Mouse (Mus musculus): Measurements from ENCODE around the gene Hoxd1. TPM values are rescaled to one million over a fixed set of nuclear protein-coding genes. Genes with fewer than 3 reads are reported as not detected.

Hoxd1 gene
- polyA plus RNA-seq, 1 experiment from 2014 or later, result 9.0 TPM

- peak overlapping the region; percentile 86 for H3K9ac ChIP-seq
- peak overlapping the region; percentile 68 for H3K4me2 ChIP-seq
- H3K9me3 ChIP-seq, result no peaks in the 10 kb centered on the region
- H3K36me3 ChIP-seq, result peaks cover 24% of the 10 kb centered on the region
- no peaks in the 10 kb centered on the region for H3K27me3 ChIP-seq
- peak overlapping the region; percentile 99 for H3K27ac ChIP-seq (replicated peaks)
- H3K4me1 ChIP-seq (replicated peaks), result peaks cover 98% of the 10 kb centered on the region
- WGBS, result 2% methylated on average over 13 of the region's 13 CpGs
- peak overlapping the region; percentile 38 for H3K4me3 ChIP-seq
- ATAC-seq (ENCODE audit: low read depth), result peak; percentile 73
Observed at GRCm38 (mm10) chr2:74734451-74734850, 28.3 kb upstream of the Hoxd1 start.

- H3K4me3 ChIP-seq, result peak overlapping the region; percentile 38
- H3K36me3 ChIP-seq, result peaks cover 20% of the 10 kb centered on the region
- H3K9me3 ChIP-seq, result no peaks in the 10 kb centered on the region
- H3K27ac ChIP-seq (replicated peaks), result peak overlapping the region; percentile 99
- WGBS, result 4% methylated on average over 27 of the region's 27 CpGs
- peaks cover 100% of the 10 kb centered on the region for H3K4me1 ChIP-seq (replicated peaks)
- no peak for ATAC-seq (ENCODE audit: low read depth)
- peak overlapping the region; percentile 68 for H3K4me2 ChIP-seq
- H3K9ac ChIP-seq, result peak overlapping the region; percentile 86
- no peaks in the 10 kb centered on the region for H3K27me3 ChIP-seq
Observed at GRCm38 (mm10) chr2:74734996-74735811, 27.6 kb upstream of the Hoxd1 start.

- Histone ChIP-seq H3K4me1 (replicated peaks) (peaks cover 100% of the 10 kb centered on the region), H3K4me3 (peak overlapping the region; percentile 38), H3K4me2 (peak overlapping the region; percentile 68), H3K27ac (replicated peaks) (peak overlapping the region; percentile 99), H3K9me3 (no peaks in the 10 kb centered on the region), H3K36me3 (peaks cover 11% of the 10 kb centered on the region), H3K27me3 (no peaks in the 10 kb centered on the region), H3K9ac (peak overlapping the region; percentile 86)
- under 1% methylated on average over 42 of the region's 42 CpGs for WGBS
- no peak for ATAC-seq (ENCODE audit: low read depth)
Observed at GRCm38 (mm10) chr2:74735851-74736687, 26.7 kb upstream of the Hoxd1 start.

GRCm38 (mm10) chr2:74736688-74737577, 25.8 kb upstream of the Hoxd1 start:
- Histone ChIP-seq H3K9me3 (no peaks in the 10 kb centered on the region), H3K27ac (replicated peaks) (peak overlapping the region; percentile 99), H3K36me3 (peaks cover 7% of the 10 kb centered on the region), H3K4me3 (peak overlapping the region; percentile 38), H3K27me3 (no peaks in the 10 kb centered on the region), H3K9ac (peak overlapping the region; percentile 86), H3K4me2 (peak overlapping the region; percentile 68), H3K4me1 (replicated peaks) (peaks cover 99% of the 10 kb centered on the region)
- 4% methylated on average over 15 of the region's 15 CpGs for WGBS
- no peak for ATAC-seq (ENCODE audit: low read depth)

- no peak for ATAC-seq (ENCODE audit: low read depth)
- Histone ChIP-seq H3K36me3 (peaks cover 7% of the 10 kb centered on the region), H3K9me3 (no peaks in the 10 kb centered on the region), H3K27ac (replicated peaks) (peak overlapping the region; percentile 99), H3K27me3 (no peaks in the 10 kb centered on the region), H3K4me3 (peak overlapping the region; percentile 38), H3K9ac (peak overlapping the region; percentile 86), H3K4me1 (replicated peaks) (peaks cover 93% of the 10 kb centered on the region), H3K4me2 (peak overlapping the region; percentile 68)
- WGBS, result 13% methylated on average over 7 of the region's 7 CpGs
Observed at GRCm38 (mm10) chr2:74737578-74738070, 25.2 kb upstream of the Hoxd1 start.

DNA sequence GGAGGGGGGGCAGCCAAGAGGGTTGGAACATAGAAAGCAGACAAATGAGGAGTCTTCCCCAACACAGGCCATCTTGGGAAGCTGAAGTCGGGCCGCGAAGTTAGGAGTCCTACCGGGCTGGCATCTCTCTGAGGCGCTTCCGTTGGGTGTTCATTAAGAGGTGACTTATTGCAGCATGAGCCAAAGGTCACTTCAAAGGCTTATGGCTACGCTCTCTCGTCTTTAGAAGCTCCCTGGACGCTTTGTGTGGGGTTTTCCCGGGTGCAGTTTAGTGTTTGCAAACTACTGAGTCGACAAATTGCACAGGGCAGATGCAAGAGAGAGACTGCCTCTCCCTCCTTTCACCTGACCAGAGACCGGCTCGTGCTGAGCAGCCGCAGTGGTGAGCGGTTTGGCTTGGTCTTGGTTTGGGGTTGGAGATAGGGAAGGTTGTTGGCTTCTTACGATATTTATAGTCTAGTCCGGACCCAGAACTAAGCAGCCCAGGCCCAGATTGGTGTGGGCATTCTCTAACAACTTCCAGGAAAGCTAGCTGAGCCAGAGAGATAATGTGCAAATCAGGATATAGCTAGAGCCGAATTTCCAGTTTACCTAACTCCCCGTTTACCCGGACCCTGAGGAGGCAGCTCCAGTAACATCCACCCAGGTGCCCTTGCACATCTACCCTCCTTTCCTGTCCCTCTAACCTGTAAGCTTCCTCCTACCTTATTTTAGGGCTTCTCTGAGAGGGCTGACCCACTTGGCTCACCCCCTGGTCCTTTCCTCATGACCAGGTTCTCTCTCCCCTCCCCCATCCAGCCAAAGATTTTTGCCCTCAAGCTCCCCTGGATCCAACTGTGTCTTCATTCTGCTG, 23.9 kb upstream of the Hoxd1 start:
- H3K9ac ChIP-seq, result peak overlapping the region; percentile 86
- no peaks in the 10 kb centered on the region for H3K9me3 ChIP-seq
- H3K27me3 ChIP-seq, result no peaks in the 10 kb centered on the region
- peaks cover 90% of the 10 kb centered on the region for H3K4me1 ChIP-seq (replicated peaks)
- H3K36me3 ChIP-seq, result peaks cover 11% of the 10 kb centered on the region
- H3K27ac ChIP-seq (replicated peaks), result peak overlapping the region; percentile 99
- ATAC-seq (ENCODE audit: low read depth), result no peak
- H3K4me2 ChIP-seq, result peak overlapping the region; percentile 68
- H3K4me3 ChIP-seq, result peak overlapping the region; percentile 38
- WGBS, result 2% methylated on average over 20 of the region's 20 CpGs

DNA sequence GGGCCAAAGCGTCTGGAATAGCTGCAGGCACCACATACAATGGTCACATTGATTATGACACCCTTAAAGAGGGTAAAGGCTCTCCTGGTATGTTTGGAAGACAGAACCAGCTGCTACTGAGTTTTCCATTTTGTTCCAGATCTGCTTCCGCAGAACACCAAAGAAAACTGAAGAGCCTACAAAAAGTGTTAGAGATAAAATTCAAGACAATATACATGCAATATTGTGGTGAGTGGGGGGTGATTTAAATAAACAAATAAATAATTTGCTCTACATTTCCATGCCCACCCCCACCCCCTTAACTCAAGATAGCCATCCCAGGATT, 23.3 kb upstream of the Hoxd1 start:
- H3K4me3 ChIP-seq, result peak overlapping the region; percentile 38
- H3K4me2 ChIP-seq, result peak overlapping the region; percentile 68
- peaks cover 17% of the 10 kb centered on the region for H3K36me3 ChIP-seq
- WGBS, result 7% methylated on average over 2 of the region's 2 CpGs
- peak overlapping the region; percentile 86 for H3K9ac ChIP-seq
- peak overlapping the region; percentile 99 for H3K27ac ChIP-seq (replicated peaks)
- peaks cover 90% of the 10 kb centered on the region for H3K4me1 ChIP-seq (replicated peaks)
- ATAC-seq (ENCODE audit: low read depth), result no peak
- no peaks in the 10 kb centered on the region for H3K27me3 ChIP-seq
- H3K9me3 ChIP-seq, result no peaks in the 10 kb centered on the region

DNA sequence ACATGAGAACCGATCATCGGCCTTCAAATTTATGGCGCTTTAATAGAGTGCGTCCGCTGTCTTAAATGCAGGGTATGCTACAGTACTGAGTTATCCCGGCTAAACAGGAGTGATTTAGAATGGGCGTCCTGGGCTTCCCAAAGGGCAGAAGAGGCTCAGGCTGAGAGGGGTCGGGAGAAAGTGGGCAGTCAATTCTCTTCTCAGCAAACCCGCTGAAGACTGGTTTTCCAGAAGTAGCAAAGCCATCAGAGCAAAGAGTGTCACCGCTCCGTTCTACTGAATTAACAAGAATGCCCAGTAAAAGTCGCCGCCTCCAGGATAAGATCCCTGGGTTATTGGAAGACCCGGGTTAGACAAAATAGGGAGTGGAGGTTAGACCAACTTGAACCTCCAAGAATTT, 22.9 kb upstream of the Hoxd1 start:
- no peak for ATAC-seq (ENCODE audit: low read depth)
- H3K27ac ChIP-seq (replicated peaks), result peak overlapping the region; percentile 99
- H3K4me1 ChIP-seq (replicated peaks), result peaks cover 90% of the 10 kb centered on the region
- peak overlapping the region; percentile 68 for H3K4me2 ChIP-seq
- under 1% methylated on average over 14 of the region's 14 CpGs for WGBS
- no peaks in the 10 kb centered on the region for H3K27me3 ChIP-seq
- H3K9ac ChIP-seq, result peak overlapping the region; percentile 86
- no peaks in the 10 kb centered on the region for H3K9me3 ChIP-seq
- peak overlapping the region; percentile 38 for H3K4me3 ChIP-seq
- H3K36me3 ChIP-seq, result peaks cover 21% of the 10 kb centered on the region

DNA sequence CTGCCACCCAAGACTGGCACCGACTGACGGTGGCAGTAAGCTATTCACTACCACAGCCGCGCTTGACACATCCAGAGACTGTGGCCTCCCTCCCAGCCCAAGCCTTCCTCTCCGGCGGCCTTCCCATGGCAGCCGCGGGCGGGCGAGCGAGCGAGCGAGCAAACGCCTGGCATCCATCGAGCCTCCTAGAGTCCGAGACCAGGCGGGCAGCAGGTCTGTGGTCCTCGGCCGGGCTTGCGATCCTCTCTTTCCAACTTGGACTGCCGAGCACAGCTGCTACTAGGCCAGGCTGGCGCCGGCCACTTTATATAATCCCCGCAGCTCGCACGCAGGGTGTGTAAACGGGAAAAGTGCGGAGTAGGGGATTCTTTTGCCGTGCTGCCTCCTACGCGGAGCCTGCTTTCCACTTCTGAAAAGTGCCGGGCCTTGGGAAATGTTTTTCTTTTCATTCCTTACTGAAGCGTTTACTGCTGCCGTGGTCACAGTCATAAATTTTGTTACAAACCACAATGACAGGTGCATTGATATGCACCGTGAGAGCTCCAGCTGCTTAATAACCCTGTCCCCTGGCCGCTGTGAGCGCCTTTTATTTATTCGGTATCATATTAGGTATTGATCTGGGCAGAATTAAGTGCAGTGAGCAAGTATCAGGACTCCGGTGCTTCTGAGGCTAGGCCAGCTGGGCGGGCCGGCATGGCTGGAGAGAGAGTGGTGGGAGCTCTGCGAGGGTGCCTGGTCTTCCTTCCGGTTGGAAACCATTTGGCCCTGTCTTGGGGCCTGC, 22.3 kb upstream of the Hoxd1 start:
- peaks cover 19% of the 10 kb centered on the region for H3K36me3 ChIP-seq
- peak overlapping the region; percentile 86 for H3K9ac ChIP-seq
- peaks cover 90% of the 10 kb centered on the region for H3K4me1 ChIP-seq (replicated peaks)
- H3K27ac ChIP-seq (replicated peaks), result peak overlapping the region; percentile 99
- H3K27me3 ChIP-seq, result no peaks in the 10 kb centered on the region
- peak overlapping the region; percentile 68 for H3K4me2 ChIP-seq
- no peaks in the 10 kb centered on the region for H3K9me3 ChIP-seq
- peak overlapping the region; percentile 38 for H3K4me3 ChIP-seq
- ATAC-seq (ENCODE audit: low read depth), result peak; percentile 38
- under 1% methylated on average over 43 of the region's 43 CpGs for WGBS

DNA sequence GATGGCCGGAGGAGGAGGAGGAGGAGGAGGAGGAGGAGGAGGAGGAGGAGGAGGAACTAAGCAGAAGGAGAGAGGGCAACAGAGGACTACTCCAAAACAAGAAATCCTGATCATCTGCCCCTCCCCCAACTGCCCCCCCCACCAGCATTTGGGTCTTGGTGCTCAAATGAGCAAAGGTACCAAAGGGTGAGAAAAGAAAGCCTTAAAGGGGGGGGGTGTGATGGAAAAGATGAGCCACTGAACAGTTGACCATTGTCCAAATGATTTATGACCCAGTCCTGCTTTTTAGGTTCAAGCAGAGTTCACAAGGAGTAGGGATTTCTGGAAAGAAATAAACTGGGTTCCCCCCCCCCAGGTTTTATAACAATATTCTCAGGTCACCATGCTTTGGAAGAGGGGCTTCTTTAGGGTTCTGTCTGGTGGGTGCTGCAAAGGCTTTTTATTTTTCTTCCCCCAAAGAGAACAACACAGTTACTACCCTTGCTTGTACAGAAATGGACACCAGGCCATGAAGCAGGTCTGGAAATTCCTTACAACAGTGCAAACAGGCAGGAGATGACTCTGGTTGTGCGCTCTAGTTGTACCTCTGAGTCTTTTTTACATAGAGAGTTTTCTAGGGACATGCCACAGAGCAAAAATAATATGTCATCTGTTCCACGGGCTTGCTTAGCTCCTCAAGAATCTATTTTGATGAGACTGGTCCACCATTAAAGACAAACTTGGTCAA, 21.4 kb upstream of the Hoxd1 start:
- H3K27me3 ChIP-seq, result no peaks in the 10 kb centered on the region
- H3K4me2 ChIP-seq, result peak overlapping the region; percentile 18; the same call in 1 of the 2 replicates
- H3K27ac ChIP-seq (replicated peaks), result peak overlapping the region; percentile 99
- 18% methylated on average over 2 of the region's 3 CpGs for WGBS
- H3K9me3 ChIP-seq, result no peaks in the 10 kb centered on the region
- H3K4me3 ChIP-seq, result no peak overlapping the region
- peaks cover 90% of the 10 kb centered on the region for H3K4me1 ChIP-seq (replicated peaks)
- peak overlapping the region; percentile 86 for H3K9ac ChIP-seq
- no peak for ATAC-seq (ENCODE audit: low read depth)
- H3K36me3 ChIP-seq, result peaks cover 18% of the 10 kb centered on the region
